Mouse (Mus musculus): ENCODE measurements around the gene Dusp6.
"Not testable (repeated sequence)": the region's sequence is repeated elsewhere in the genome, so short reads cannot be mapped to it uniquely, and the experiment has no call there.

Gene Dusp6

GRCm38 (mm10) chr10:99262867-99263379 is at the start of gene Dusp6:
TSS of gene Dusp6 (plus strand) at chr10:99263231.
- in situ Hi-C loops (cut with MboI, MseI) = loop anchor here in 1 of 2 experiments (5.0 kb wide), 2 partner anchors 51 to 314 kb away; no protein-coding TSS in a partner anchor

GRCm38 (mm10) chr10:99214421-99215299 is 48.4 kb upstream of the Dusp6 start:
- in situ Hi-C loops (cut with MboI, MseI) = loop anchor here (5.0 kb wide), 2 partner anchors 38 to 48 kb away; partner anchors contain the start of gene Dusp6 (in 1 of the 2)

DNA sequence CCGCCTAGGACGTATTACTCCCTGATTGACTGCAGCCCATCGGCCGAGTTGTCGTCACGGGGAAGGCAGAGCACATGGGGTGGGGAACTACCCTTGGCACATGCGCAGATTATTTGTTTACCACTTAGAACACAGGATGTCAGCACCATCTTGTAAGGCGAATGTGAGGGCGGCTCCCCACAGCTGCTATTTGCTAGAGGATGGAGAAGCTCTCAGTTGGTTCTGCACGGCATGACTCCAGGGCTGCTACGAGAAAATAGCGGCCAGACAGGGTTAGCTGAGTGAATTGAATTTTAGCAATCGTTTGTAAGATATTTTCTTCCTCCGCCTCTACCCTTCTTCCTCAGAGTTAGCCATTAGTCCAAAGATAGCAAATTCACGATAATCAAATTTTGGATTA is 46.5 kb upstream of the Dusp6 start:
- in situ Hi-C loops (cut with MboI, MseI) = not testable (repeated sequence)

- in situ Hi-C loops (cut with MboI, MseI) = no loop called here
Measured at GRCm38 (mm10) chr10:99221540-99221939, 41.5 kb upstream of the Dusp6 start.

GRCm38 (mm10) chr10:99222726-99223125 is 40.3 kb upstream of the Dusp6 start:
- in situ Hi-C loops (cut with MboI, MseI) = no loop called here

- in situ Hi-C loops (cut with MboI, MseI) = no loop called here
Measured at GRCm38 (mm10) chr10:99224218-99224617, 38.8 kb upstream of the Dusp6 start.

DNA sequence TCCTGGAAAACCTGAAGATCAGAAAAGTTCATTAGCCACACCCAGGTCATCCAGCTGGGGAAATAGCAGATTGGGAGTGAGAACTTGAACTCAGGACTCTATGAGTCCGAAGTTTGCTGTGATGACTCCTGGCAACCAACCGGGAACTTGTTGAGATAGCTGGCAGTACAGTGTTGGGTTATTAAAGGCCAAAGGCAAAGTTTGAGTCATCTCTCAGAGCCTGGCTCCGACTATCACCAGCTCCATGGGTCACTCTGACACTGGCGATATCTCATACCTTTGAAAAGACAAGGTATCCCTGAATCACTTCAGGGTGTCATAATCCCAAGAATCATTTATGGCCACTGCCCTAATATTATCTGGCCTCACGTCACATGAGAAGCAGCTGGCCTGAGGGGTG is 36.2 kb upstream of the Dusp6 start:
- in situ Hi-C loops (cut with MboI, MseI) = no loop called here

- in situ Hi-C loops (cut with MboI, MseI) = no loop called here
Measured at GRCm38 (mm10) chr10:99227968-99228864, 34.8 kb upstream of the Dusp6 start.

DNA sequence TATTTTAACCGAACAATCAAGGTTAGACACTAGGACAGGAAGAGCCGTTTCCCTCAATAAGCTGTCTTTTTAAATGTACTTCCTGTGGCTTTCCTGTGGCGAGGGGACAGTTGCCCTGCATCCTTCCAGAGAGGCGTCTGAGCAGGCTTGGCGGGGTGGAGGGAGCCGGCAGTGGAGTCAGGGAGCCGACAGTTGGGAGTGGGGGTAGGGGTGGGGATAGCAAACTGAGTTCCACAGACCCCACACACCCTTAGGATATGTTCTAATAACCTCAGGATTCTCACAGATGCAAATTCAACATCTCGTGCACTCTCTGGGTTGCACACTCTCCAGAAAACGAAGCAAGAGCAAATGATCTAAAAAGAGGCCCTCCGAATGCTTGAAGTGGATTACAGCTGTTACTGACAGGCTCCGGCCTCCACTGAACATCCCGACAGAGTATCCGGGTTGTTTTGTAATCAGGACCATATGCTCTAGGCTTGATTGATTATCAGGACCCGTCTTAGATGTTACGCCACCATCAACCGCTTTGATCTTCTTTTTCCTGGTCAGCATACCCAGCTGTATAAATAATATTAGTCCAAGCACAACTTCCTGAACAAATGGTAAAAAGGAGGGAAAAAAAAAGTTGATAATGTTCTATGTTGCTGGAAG is 33.9 kb upstream of the Dusp6 start:
- in situ Hi-C loops (cut with MboI, MseI) = no loop called here

GRCm38 (mm10) chr10:99232518-99233227 is 30.4 kb upstream of the Dusp6 start:
- in situ Hi-C loops (cut with MboI, MseI) = no loop called here

DNA sequence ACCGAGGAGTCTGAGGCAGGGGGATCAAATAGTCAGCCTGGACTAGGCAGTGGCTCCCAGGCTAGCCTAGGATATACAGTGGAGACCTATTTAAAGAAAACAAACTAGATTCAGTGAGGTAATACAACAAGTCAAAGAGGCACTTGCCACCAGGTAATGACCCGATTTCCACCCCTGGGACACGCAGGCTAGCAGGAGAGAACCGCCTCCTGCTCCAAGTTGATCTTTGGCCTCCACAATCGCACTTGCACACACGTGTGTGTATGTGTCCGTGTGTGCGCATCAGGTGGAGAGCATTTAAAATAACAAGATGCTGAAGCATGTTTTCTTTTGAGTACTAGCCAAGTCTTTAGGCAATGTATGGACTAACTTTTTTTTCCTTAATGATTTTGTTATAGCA is 28.7 kb upstream of the Dusp6 start:
- in situ Hi-C loops (cut with MboI, MseI) = no loop called here

DNA sequence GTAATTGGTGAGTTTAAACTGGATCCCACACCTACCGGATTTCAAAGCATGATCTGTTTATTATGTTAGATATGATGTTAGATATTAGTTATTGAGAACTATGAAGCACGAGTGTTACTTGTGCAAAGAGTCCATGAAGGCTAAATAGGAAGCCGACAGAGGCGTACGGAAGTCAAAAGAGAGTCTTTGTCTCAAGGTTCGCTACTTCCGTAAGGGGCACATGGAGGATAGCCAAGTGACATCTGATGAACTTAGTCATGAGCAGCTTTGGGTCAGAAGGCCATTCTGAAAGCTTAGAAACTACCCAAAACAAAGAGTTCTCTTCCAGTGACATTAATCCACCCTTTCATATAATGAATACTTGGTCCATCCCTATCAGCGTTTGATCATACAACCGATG is 27.9 kb upstream of the Dusp6 start:
- in situ Hi-C loops (cut with MboI, MseI) = no loop called here

DNA sequence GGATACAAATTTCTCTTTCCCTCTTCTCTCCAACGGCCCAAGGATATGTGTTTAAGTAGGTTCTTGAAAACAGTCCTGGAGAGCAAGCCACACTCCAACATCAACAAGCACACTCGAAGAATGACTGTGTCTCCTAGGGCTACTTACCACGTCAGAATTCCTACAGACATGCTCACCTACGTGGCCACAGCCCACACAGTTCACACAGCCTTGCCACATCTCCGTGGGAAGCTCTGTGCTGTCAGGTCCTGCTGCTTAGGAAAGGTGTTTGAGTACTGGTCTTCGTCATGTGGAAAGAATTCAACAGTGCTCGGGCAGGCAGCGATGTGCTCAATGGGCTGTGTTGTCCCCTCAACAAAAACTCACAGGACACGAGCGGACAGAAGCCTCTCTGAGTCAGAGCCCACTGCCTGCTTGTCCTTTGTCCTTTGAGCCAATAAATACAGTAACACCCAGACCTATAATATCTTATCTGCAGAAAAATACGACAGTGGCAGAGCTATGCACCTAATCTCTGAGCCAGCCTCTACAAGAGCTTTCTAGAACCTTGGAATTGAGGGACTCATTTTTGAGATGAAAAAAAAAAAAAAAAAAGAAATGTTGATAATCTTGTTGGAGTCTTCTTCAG is 25.7 kb upstream of the Dusp6 start:
- in situ Hi-C loops (cut with MboI, MseI) = no loop called here

GRCm38 (mm10) chr10:99238537-99238936 is 24.5 kb upstream of the Dusp6 start:
- in situ Hi-C loops (cut with MboI, MseI) = no loop called here

GRCm38 (mm10) chr10:99241284-99241828 is 21.7 kb upstream of the Dusp6 start:
- in situ Hi-C loops (cut with MboI, MseI) = no loop called here

DNA sequence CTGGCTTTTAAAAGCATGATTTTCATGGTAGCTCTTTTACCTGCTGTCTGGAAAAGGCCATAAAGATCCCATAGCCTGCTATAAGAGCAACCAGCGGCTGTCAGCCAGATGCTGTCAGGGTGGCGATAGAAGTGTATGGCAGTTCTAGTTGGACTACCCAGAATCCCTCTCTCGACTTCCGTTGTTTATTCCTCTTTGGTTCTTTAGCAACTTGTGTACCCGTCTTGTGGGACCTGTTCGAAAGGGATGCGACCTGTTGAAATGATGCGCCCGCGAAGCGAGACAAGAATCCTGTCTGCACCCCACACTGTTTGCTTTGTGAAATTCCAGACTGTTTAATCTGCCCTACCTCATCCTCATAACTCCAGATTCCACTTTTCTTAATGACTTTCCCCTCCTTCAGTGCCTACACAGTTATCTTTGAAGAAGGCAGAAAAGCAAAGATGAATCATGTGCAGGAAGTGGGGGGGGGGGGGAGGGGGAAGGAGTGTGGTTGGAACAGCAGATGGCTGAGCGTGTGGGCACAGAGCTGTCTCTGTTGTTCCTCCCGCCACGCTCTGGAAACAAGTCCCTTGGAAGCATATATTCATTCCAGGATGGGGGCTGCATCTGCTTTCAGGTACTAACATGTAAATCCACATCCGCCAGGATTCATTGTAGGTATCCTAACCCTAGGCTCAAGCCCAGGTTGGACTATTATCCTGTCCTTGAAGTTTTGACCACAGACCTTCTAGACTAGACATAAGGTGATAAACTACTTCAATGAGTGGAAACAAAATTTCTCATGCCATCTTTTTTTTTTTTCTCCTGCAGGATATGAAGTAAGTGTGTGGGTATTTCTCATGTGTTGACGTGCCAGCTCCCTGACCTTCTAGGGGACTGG is 21.0 kb upstream of the Dusp6 start:
- in situ Hi-C loops (cut with MboI, MseI) = no loop called here

DNA sequence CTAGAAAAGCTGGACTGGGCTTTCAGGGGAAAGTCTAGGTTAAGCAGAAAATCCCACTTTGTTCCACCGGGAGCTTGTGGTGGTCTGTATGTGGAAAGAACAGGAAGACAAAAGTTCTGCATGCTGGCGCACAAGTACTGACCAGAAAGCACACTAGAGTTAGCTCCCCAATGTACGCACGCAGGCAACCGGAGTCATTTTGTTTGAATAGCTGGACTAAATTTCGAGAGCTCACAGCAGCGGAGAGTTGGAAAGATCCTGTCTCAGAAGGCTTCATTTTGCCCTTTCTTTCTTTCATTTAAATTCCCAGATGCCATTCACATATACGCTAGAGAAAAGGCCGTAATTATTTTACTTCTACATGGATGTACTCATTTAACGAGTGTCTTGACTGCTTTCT is 20.3 kb upstream of the Dusp6 start:
- in situ Hi-C loops (cut with MboI, MseI) = no loop called here

DNA sequence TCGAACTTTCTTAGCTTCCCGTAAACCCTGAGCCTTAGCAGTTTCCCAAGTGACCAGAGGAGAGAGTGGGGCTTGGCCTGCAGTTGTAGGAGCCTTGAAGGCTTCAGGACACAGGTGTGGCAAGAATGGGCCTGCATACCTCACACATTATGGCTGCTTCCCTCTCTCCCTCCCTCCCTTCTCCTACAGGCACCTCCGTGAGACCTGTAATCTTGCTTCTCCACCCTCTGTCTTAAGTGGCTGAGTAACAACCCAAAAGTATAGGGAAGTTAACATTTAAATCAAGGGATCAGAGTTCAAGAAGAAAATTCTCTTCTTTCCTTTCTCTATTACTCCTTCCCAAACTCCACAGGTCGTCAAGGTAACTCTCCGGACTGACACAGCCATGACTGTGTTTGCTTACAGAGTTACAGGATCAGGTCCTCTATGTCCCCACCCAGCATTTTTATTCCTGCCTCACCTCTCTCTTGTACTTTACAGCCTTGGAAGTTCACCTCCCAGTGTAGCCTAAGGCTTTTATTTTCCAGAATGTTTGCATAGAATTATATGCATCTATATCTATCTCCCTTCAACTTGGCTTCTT is 19.0 kb upstream of the Dusp6 start:
- in situ Hi-C loops (cut with MboI, MseI) = no loop called here
